Mouse (Mus musculus): ENCODE data around the gene Snd1.

Gene Snd1

DNA sequence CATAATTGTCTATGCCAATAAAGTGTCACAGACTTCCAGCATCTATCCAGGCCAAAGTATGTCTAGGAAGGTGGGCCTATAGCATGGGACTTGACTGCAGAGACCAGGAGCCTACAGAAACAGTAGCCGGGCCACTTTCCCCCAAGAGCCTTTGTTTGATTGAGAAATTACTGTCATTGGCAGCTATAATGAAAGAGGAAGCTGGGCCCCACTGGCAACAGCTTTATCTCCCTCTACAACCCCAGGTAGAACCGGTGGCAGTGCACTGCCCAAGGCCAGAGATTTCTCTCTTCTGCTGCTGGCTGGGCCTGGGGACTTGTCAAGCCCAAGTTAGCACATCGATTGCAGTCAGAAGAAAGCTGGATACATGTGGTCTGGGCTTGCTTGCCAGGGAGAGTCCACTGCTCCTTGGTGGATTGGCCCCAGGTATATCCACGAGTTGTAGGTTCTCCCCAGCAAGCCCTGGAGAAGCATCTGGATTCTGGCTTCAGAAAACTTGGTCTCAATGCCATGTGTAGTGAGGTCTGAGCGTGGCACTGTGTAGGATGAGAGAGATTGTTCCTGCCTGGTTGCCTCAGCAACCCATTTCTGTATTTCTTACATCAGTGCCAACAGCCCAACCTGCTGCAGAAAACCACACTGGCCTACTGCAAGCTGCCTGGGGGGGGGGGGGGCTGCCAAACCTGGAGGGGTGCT lies 396.9 kb downstream of the Snd1 start:
- Histone ChIP-seq H3K4me3 (replicated peaks; ENCODE audit: low read length) (no peak overlapping the region), H3K27me3 (ENCODE audit: insufficient read depth, low read length) (no peaks in the 10 kb centered on the region), H3K4me1 (replicated peaks; ENCODE audit: low read depth, low read length) (peaks cover 11% of the 10 kb centered on the region), H3K36me3 (ENCODE audit: insufficient read depth, low read length) (peaks cover 37% of the 10 kb centered on the region), H3K9me3 (ENCODE audit: low read length) (no peaks in the 10 kb centered on the region)
- TF ChIP-seq CTCF (conservative IDR thresholded peaks at IDR 0.05; ENCODE audit: low read length) (no peak), POU5F1 (IDR thresholded peaks at IDR 0.05; ENCODE audit: borderline replicate concordance, low read length) (no peak), NANOG (IDR thresholded peaks at IDR 0.05; ENCODE audit: borderline replicate concordance, low read length) (no peak)

DNA sequence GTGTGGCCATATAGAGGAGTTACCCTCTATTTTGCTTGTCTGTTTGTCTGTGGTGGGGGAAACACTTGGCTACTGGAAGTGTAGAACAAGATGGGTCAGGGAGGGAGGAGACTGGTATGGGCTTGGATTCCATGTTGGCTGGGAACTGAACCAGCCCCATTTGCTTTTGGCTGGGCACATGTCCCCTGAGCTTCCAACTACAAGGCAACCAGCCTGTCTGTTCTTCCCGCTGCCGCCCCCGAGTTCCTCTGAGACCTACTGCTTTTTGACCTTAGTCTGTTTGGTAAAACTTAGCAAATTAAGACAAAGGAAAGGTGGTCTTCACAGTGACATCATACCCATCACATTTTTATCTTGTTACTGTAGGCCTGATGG lies 397.5 kb downstream of the Snd1 start:
- H3K4me1 ChIP-seq (replicated peaks; ENCODE audit: low read depth, low read length), result peaks cover 17% of the 10 kb centered on the region
- H3K9me3 ChIP-seq (ENCODE audit: low read length), result no peaks in the 10 kb centered on the region
- no peaks in the 10 kb centered on the region for H3K27me3 ChIP-seq (ENCODE audit: insufficient read depth, low read length)
- no peak overlapping the region for H3K4me3 ChIP-seq (replicated peaks; ENCODE audit: low read length)
- no peak for TF ChIP-seq NANOG (IDR thresholded peaks at IDR 0.05; ENCODE audit: borderline replicate concordance, low read length)
- TF ChIP-seq POU5F1 (IDR thresholded peaks at IDR 0.05; ENCODE audit: borderline replicate concordance, low read length), result no peak
- TF ChIP-seq CTCF (conservative IDR thresholded peaks at IDR 0.05; ENCODE audit: low read length), result no peak
- H3K36me3 ChIP-seq (ENCODE audit: insufficient read depth, low read length), result peaks cover 41% of the 10 kb centered on the region

DNA sequence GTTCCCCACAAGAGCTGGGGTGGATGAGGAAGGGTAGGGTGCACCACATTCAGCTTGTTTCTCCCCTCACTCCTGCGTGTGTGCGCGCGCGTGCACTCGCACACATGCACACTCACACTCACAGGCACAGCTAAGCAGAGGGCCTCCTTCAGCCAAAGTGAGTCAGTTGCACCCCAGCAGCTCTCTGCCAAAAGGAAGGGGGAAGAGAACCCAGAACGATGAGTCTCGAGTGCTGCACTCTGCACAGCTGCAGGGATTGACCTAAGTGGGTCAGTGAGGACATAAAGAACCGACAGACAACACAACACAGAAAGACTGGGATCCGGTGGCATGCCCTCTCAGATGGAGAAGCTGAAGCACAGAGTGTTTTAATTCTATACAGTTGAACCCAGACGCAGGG lies 399.1 kb downstream of the Snd1 start:
- Histone ChIP-seq H3K27me3 (ENCODE audit: insufficient read depth, low read length) (no peaks in the 10 kb centered on the region), H3K36me3 (ENCODE audit: insufficient read depth, low read length) (peaks cover 42% of the 10 kb centered on the region), H3K9me3 (ENCODE audit: low read length) (no peaks in the 10 kb centered on the region), H3K4me1 (replicated peaks; ENCODE audit: low read depth, low read length) (peaks cover 30% of the 10 kb centered on the region), H3K4me3 (replicated peaks; ENCODE audit: low read length) (no peak overlapping the region)
- TF ChIP-seq POU5F1 (IDR thresholded peaks at IDR 0.05; ENCODE audit: borderline replicate concordance, low read length) (no peak), CTCF (conservative IDR thresholded peaks at IDR 0.05; ENCODE audit: low read length) (no peak), NANOG (IDR thresholded peaks at IDR 0.05; ENCODE audit: borderline replicate concordance, low read length) (no peak)

DNA sequence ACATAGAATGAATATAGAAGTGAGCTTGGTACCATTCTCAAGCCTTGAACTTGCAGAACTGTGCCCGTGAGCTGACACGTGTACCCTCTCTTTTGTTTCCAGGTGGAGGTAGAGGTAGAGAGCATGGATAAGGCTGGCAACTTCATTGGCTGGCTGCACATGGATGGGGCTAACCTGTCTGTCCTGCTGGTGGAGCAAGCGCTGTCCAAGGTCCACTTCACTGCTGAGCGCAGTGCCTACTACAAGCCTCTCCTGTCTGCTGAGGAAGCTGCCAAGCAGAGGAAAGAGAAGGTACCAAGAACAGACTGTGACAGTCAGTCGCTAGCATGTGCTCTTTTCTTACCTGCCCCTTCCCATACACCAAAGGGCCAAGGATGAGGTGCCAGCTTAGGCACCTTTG lies 399.8 kb downstream of the Snd1 start:
- Histone ChIP-seq H3K27me3 (ENCODE audit: insufficient read depth, low read length) (no peaks in the 10 kb centered on the region), H3K36me3 (ENCODE audit: insufficient read depth, low read length) (peaks cover 44% of the 10 kb centered on the region), H3K9me3 (ENCODE audit: low read length) (no peaks in the 10 kb centered on the region), H3K4me3 (replicated peaks; ENCODE audit: low read length) (no peak overlapping the region), H3K4me1 (replicated peaks; ENCODE audit: low read depth, low read length) (peaks cover 36% of the 10 kb centered on the region)
- no peak for TF ChIP-seq CTCF (conservative IDR thresholded peaks at IDR 0.05; ENCODE audit: low read length)
- no peak for TF ChIP-seq POU5F1 (IDR thresholded peaks at IDR 0.05; ENCODE audit: borderline replicate concordance, low read length)
- no peak for TF ChIP-seq NANOG (IDR thresholded peaks at IDR 0.05; ENCODE audit: borderline replicate concordance, low read length)

DNA sequence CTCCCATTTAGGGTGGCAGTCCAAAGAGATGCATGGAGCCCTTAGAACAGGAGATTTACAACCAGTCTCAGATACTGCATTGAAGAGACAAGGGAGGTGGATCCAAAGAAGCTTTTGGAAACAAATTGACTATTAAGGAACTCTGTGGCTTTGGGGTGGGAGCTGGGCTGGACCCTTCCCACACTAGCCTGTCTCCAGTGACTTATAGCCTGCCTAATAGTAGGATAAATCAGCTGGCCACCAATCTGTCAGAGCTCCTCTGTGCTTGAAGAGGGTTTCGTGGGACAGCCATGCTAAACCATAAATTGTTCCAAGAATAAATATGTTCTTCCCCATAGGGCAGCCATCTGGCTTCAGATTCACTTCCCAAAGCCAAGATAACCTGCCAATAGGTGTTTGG lies 400.4 kb downstream of the Snd1 start:
- no peak overlapping the region for H3K4me3 ChIP-seq (replicated peaks; ENCODE audit: low read length)
- no peaks in the 10 kb centered on the region for H3K9me3 ChIP-seq (ENCODE audit: low read length)
- TF ChIP-seq POU5F1 (IDR thresholded peaks at IDR 0.05; ENCODE audit: borderline replicate concordance, low read length) (no peak), NANOG (IDR thresholded peaks at IDR 0.05; ENCODE audit: borderline replicate concordance, low read length) (no peak), CTCF (conservative IDR thresholded peaks at IDR 0.05; ENCODE audit: low read length) (no peak)
- peaks cover 36% of the 10 kb centered on the region for H3K4me1 ChIP-seq (replicated peaks; ENCODE audit: low read depth, low read length)
- H3K36me3 ChIP-seq (ENCODE audit: insufficient read depth, low read length), result peaks cover 49% of the 10 kb centered on the region
- no peaks in the 10 kb centered on the region for H3K27me3 ChIP-seq (ENCODE audit: insufficient read depth, low read length)

DNA sequence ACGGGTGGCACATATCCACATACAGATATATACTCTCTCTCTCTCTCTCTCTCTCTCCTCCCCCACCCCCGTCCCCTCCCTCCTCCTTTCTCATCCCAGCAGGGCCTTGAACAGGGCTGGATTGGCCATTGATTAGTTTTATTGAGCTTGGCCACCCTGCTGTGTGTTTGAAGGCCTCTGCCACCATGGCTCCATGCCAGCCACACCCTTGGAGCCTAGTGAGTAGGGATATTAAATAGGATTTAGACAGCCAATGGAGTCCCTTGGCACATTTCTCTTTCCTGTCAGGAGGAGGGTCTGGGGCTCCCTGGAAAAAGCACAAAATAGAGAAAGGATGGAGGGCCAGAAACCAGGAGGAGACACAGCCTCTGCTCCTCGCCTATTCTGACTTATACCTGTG lies 401.6 kb downstream of the Snd1 start:
- H3K9me3 ChIP-seq (ENCODE audit: low read length), result no peaks in the 10 kb centered on the region
- no peak overlapping the region for H3K4me3 ChIP-seq (replicated peaks; ENCODE audit: low read length)
- H3K27me3 ChIP-seq (ENCODE audit: insufficient read depth, low read length), result no peaks in the 10 kb centered on the region
- TF ChIP-seq CTCF (conservative IDR thresholded peaks at IDR 0.05; ENCODE audit: low read length) (no peak), NANOG (IDR thresholded peaks at IDR 0.05; ENCODE audit: borderline replicate concordance, low read length) (no peak), POU5F1 (IDR thresholded peaks at IDR 0.05; ENCODE audit: borderline replicate concordance, low read length) (no peak)
- peaks cover 36% of the 10 kb centered on the region for H3K4me1 ChIP-seq (replicated peaks; ENCODE audit: low read depth, low read length)
- peaks cover 61% of the 10 kb centered on the region for H3K36me3 ChIP-seq (ENCODE audit: insufficient read depth, low read length)

DNA sequence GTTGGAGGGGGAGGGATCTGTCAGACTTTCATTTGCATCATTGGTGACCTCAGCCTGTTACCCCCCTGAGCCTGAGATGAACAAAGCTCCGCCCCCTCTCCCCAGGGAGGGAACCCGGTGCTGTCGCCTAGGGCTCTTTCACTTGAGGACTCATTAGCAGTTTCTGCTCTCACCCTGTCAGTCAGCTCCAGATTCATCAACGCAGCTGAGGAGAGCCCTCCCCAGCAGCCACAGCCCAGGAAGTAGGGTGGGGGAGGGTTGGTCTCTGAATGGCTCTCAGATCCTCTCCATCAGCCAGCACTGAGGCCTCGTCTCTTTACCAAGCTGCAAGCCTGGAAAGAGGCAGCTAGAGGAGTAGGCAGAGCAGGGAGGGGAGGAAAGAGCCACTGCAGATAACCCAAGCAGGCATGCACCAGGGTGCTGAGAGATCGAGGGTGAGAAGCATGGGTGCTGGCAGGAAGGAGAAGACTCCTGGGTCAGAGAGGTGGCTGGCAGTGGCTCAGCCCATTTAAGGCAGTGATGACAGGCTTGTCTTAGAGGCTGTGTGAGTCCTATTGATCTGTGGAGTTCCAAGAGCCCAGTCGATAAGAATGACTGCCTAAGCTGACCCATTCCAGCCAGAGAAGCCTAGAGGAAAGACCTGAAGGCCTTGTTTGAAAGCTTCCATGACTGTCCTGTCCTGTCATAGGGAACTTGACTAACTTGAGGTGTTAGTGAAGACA lies 403.2 kb downstream of the Snd1 start:
- Histone ChIP-seq H3K27me3 (ENCODE audit: insufficient read depth, low read length) (no peaks in the 10 kb centered on the region), H3K9me3 (ENCODE audit: low read length) (no peaks in the 10 kb centered on the region)

DNA sequence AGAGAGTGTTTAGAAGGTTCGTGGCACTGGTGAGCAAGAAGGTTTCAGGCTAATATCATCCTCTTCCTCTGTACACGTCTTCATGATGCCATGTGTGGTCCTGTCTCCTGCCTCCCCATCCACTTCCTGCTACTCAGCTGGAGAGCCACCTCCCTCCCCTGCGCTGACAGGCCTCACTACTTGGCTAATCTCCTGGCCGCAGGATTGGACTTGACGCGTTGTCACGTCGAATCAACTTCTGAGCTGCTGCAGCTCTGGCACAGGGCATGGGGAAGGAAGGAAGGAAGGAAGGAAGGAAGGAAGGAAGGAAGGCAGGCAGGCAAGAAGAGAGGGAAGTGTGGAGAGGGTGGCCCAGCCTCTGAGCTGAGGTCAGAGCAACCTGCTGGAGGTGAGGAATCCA lies 404.4 kb downstream of the Snd1 start:
- Histone ChIP-seq H3K27me3 (ENCODE audit: insufficient read depth, low read length) (no peaks in the 10 kb centered on the region), H3K4me3 (replicated peaks; ENCODE audit: low read length) (no peak overlapping the region), H3K4me1 (replicated peaks; ENCODE audit: low read depth, low read length) (peaks cover 36% of the 10 kb centered on the region), H3K9me3 (ENCODE audit: low read length) (no peaks in the 10 kb centered on the region), H3K36me3 (ENCODE audit: insufficient read depth, low read length) (peaks cover 83% of the 10 kb centered on the region)
- no peak for TF ChIP-seq NANOG (IDR thresholded peaks at IDR 0.05; ENCODE audit: borderline replicate concordance, low read length)
- no peak for TF ChIP-seq POU5F1 (IDR thresholded peaks at IDR 0.05; ENCODE audit: borderline replicate concordance, low read length)
- no peak for TF ChIP-seq CTCF (conservative IDR thresholded peaks at IDR 0.05; ENCODE audit: low read length)

More for the DNA sequence above, 403.2 kb downstream of the Snd1 start:
- Histone ChIP-seq H3K4me3 (replicated peaks; ENCODE audit: low read length) (no peak overlapping the region), H3K4me1 (replicated peaks; ENCODE audit: low read depth, low read length) (peaks cover 36% of the 10 kb centered on the region), H3K36me3 (ENCODE audit: insufficient read depth, low read length) (peaks cover 77% of the 10 kb centered on the region)
- TF ChIP-seq POU5F1 (IDR thresholded peaks at IDR 0.05; ENCODE audit: borderline replicate concordance, low read length), result no peak

Measured in E14TG2a.4 (cell line).